Mouse (Mus musculus) hindbrain, embryonic 13.5 days (tissue): ENCODE data around the gene Tpbpb. TPM values are rescaled to one million over a fixed set of nuclear protein-coding genes. Genes with fewer than 3 reads are reported as not detected.
"Not testable (repeated sequence)": the region's sequence is repeated elsewhere in the genome, so short reads cannot be mapped to it uniquely, and the experiment has no call there.

Source experiments
- ATAC-seq: fragments of 200-750 bp; cut with Nextera tagmentation; 2 replicates; pipeline ENCODE4 v1.8.0; 2017; ENCODE audit warnings: moderate TSS enrichment; ENCODE audit not compliant: low FRiP score
- H3K27ac ChIP-seq: fragments of 300-500 bp; sonication (generic); 2 replicates; pipeline ENCODE4 v1.5.1; 2015; ENCODE audit warnings: inconsistent platforms, mild to moderate bottlenecking, moderate library complexity
- H3K27me3 ChIP-seq: fragments of 300-500 bp; sonication (generic); 2 replicates; pipeline ENCODE4 v1.6.1; 2015; ENCODE audit warnings: mild to moderate bottlenecking, inconsistent platforms
- H3K36me3 ChIP-seq: fragments of 300-500 bp; sonication (generic); 2 replicates; pipeline ENCODE4 v1.6.1; 2015; ENCODE audit warnings: mild to moderate bottlenecking, inconsistent platforms
- H3K4me1 ChIP-seq: fragments of 300-500 bp; sonication (generic); replicated peaks from 2 replicates; pipeline ENCODE4 v1.6.1; 2015; ENCODE audit warnings: inconsistent platforms
- H3K4me2 ChIP-seq: fragments of 300-500 bp; sonication (generic); 2 replicates; pipeline ENCODE4 v1.6.1; 2015; ENCODE audit warnings: inconsistent platforms, mild to moderate bottlenecking, moderate library complexity
- H3K4me3 ChIP-seq: fragments of 300-500 bp; sonication (generic); 2 replicates; pipeline ENCODE4 v1.5.1; 2015; ENCODE audit warnings: mild to moderate bottlenecking, inconsistent platforms
- H3K9ac ChIP-seq: fragments of 300-500 bp; sonication (generic); 2 replicates; pipeline ENCODE4 v1.6.1; 2015; ENCODE audit warnings: mild to moderate bottlenecking, inconsistent platforms
- H3K9me3 ChIP-seq: fragments of 300-500 bp; sonication (generic); 2 replicates; pipeline ENCODE4 v1.6.1; 2016; ENCODE audit warnings: inconsistent platforms
- WGBS: fragments of 180-500 bp; shearing (Covaris S2); methylation state at CpG from one replicate; pipeline ENCODE4 v1.1.7; 2015; 5-methylcytosine and 5-hydroxymethylcytosine counted together
- polyA plus RNA-seq: library from polyadenylated mRNA; unstranded; fragments of >200 nt; fragmentation: Nextera tagmentation; extraction: Ambion mirVana; gene quantifications from 2 replicates; pipeline ENCODE4 v1.2.1, GENCODE M21; 2015

The Tpbpb gene
- not detected in 2 replicates for polyA plus RNA-seq

DNA sequence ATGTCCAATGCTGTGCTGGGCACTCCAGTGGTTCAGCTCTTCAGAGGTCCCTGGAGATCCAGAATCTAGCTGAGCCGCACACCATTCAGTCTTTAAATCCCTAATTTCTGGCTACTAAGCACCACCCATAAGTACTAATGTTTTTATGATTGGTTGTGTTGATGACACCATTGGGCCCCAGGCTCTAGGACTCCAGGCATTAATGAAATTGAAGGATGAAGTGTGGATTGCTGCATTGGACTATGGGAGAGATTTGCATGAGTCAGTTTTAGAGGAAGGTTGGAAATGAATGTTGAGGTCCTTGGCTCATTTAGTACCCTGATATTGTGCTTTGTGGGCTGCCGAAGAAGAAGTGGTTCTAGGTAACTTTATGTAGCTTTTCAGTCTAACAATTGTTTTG lies at the start of gene Tpbpb:
Tpbpb (minus strand) TSS at position 101 of the 400 bp plus-strand sequence.
- not testable (repeated sequence) for ATAC-seq, H3K27me3 ChIP-seq, H3K9ac ChIP-seq, H3K4me2 ChIP-seq, H3K27ac ChIP-seq, H3K36me3 ChIP-seq, H3K4me3 ChIP-seq, H3K4me1 ChIP-seq
- H3K9me3 ChIP-seq = peaks cover 10% of the 10 kb centered on the region; the same call in 1 of the 2 replicates
- WGBS = 82% methylated on average over 2 of the region's 2 CpGs

GRCm38 (mm10) chr13:60941884-60942283 lies 37.2 kb upstream of the Tpbpb start, which contains the start of gene Tpbpa:
TSS of gene Tpbpa (minus strand) at chr13:60941984.
- 81% methylated on average over 3 of the region's 3 CpGs for WGBS
- H3K4me3 ChIP-seq, H3K27ac ChIP-seq, H3K36me3 ChIP-seq, ATAC-seq, H3K9ac ChIP-seq, H3K4me2 ChIP-seq, H3K27me3 ChIP-seq, H3K4me1 ChIP-seq: not testable (repeated sequence)
- peaks cover 12% of the 10 kb centered on the region; the same call in 1 of the 2 replicates for H3K9me3 ChIP-seq

DNA sequence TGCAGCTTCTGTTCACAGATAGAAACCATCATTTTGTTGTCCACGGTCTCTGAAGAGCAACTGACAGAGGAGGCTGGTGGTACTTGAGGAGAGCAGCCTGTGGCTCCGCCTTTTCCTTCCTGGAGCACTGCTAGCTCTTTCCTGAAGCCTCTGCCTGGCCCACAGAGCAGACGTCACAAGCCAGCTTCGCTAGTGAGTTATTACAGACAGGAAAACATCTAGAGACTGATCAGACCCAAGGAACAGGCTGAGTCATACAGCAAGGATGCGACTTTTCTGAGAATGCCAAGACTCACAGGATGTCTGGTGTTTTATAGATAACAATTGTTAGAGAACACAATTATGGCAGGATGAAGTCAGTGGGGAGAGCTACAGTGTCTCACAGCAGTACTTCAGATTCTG lies 31.8 kb upstream of the Tpbpb start, which contains the start of the genes Gm49391 and Ctla2a:
Gm49391 (minus strand) TSS at position 72 of the 402 bp plus-strand sequence.
Ctla2a (minus strand) TSS at position 126 of the 402 bp plus-strand sequence.
- Histone ChIP-seq H3K9me3 (peaks cover 19% of the 10 kb centered on the region), H3K4me2 (no peak within 1 kb of the TSS), H3K4me1 (no peaks in the 10 kb centered on the region), H3K27me3 (no peaks in the 10 kb centered on the region), H3K27ac (no peak within 1 kb of the TSS), H3K36me3 (no peaks in the 10 kb centered on the region), H3K9ac (no peak within 1 kb of the TSS), H3K4me3 (no peak within 1 kb of the TSS)
- 74% methylated on average over 5 of the region's 5 CpGs for WGBS
- ATAC-seq = no peak

GRCm38 (mm10) chr13:60935490-60935889 lies 30.8 kb upstream of the Tpbpb start, which contains the start of gene Gm49393:
TSS of gene Gm49393 (minus strand) at chr13:60935590.
- H3K4me3 ChIP-seq, H3K9ac ChIP-seq, H3K4me2 ChIP-seq, H3K4me1 ChIP-seq, ATAC-seq, H3K36me3 ChIP-seq, H3K27me3 ChIP-seq, H3K27ac ChIP-seq: not testable (repeated sequence)
- WGBS = 77% methylated on average over 2 of the region's 2 CpGs
- peaks cover 19% of the 10 kb centered on the region for H3K9me3 ChIP-seq

- H3K4me1 ChIP-seq = no peaks in the 10 kb centered on the region
- H3K4me3 ChIP-seq = no peak within 1 kb of the TSS
- no peak within 1 kb of the TSS for H3K27ac ChIP-seq
- H3K4me2 ChIP-seq = no peak within 1 kb of the TSS
- no peaks in the 10 kb centered on the region for H3K9me3 ChIP-seq
- 85% methylated on average over 3 of the region's 3 CpGs for WGBS
- no peaks in the 10 kb centered on the region for H3K36me3 ChIP-seq
- no peak within 1 kb of the TSS for H3K9ac ChIP-seq
- no peak for ATAC-seq
- no peaks in the 10 kb centered on the region for H3K27me3 ChIP-seq
These were observed 7.4 kb downstream of the Tpbpb start, which contains the start of gene Ctla2b for GRCm38 (mm10) chr13:60897328-60897727. TSS of gene Ctla2b (minus strand) at chr13:60897447.

DNA sequence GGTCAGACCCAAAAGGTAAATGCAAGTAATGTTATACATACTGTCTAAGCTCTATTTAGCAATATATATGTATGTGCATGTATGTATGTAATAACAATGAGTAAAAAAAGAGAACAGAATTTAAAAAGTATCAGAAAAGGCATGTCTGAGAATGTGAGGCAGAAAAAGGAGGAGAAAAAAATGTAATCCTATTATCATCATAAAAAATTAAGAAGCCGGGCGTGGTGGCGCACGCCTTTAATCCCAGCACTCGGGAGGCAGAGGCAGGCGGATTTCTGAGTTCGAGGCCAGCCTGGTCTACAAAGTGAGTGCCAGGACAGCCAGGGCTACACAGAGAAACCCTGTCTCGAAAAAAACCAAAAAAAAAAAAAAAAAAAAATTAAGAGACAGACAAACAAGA lies 7.9 kb downstream of the Tpbpb start, which contains the start of gene Gm49392:
Gm49392 (minus strand) TSS at position 101 of the 400 bp plus-strand sequence.
- H3K27me3 ChIP-seq, H3K36me3 ChIP-seq, H3K9me3 ChIP-seq, ATAC-seq, H3K9ac ChIP-seq, H3K4me3 ChIP-seq, H3K4me1 ChIP-seq, H3K4me2 ChIP-seq, H3K27ac ChIP-seq: not testable (repeated sequence)
- 85% methylated on average over 8 of the region's 8 CpGs for WGBS

DNA sequence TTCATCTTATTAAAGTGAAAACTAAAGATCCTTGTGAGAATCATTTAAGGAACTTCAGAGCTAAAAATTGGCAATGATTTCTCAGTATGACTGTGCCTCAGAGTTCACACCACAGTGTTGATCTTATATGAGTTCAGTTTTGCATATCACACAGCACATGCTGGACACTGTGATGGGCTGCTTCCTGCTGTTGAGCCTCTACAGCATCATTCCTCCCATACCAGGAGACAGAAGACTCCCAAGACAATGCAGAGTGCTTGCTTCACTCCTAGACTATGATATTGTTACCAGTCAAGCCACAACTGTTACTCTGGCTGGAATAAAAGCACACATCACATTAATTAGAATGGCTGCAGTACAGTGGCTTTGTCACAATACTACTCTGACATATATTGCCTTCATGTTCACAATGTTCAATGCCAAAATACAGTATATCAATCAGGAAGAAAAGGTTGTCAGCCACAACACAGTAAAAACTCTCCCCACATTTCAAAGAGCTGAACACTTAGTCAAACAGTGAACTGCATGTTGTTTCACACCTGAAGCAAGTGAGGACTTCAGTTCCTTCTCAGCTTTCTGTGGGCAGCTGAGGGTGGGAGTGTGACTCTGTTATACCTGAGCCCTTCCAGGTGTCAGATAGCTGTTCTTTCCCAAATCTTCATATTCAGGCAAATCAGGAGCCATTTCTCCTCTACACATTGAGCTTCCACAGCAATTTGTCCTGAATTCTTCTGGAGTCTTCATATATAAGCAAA lies 9.1 kb downstream of the Tpbpb start:
- Histone ChIP-seq H3K4me2 (no peak overlapping the region), H3K27me3 (no peaks in the 10 kb centered on the region), H3K9ac (no peak overlapping the region), H3K27ac (no peak overlapping the region), H3K36me3 (no peaks in the 10 kb centered on the region), H3K4me1 (no peaks in the 10 kb centered on the region), H3K4me3 (no peak overlapping the region), H3K9me3 (no peaks in the 10 kb centered on the region)
- no peak for ATAC-seq

GRCm38 (mm10) chr13:60892301-60892700 lies 12.4 kb downstream of the Tpbpb start:
- no peaks in the 10 kb centered on the region for H3K27me3 ChIP-seq
- H3K4me2 ChIP-seq = no peak overlapping the region
- no peak overlapping the region for H3K9ac ChIP-seq
- H3K27ac ChIP-seq = no peak overlapping the region
- no peak overlapping the region for H3K4me3 ChIP-seq
- H3K9me3 ChIP-seq = no peaks in the 10 kb centered on the region
- 93% methylated on average over 1 of the region's 1 CpGs for WGBS
- no peaks in the 10 kb centered on the region for H3K36me3 ChIP-seq
- ATAC-seq = no peak
- no peaks in the 10 kb centered on the region for H3K4me1 ChIP-seq

- H3K4me3 ChIP-seq = no peak within 1 kb of the TSS
- H3K27ac ChIP-seq = no peak within 1 kb of the TSS
- no peaks in the 10 kb centered on the region for H3K27me3 ChIP-seq
- no peaks in the 10 kb centered on the region for H3K4me1 ChIP-seq
- whole genome bisulfite sequencing = 77% methylated on average over 1 of the region's 1 CpGs
- H3K9me3 ChIP-seq = no peaks in the 10 kb centered on the region
- no peak for ATAC-seq
- no peaks in the 10 kb centered on the region for H3K36me3 ChIP-seq
- H3K4me2 ChIP-seq = no peak within 1 kb of the TSS
- H3K9ac ChIP-seq = no peak within 1 kb of the TSS
These were observed 40.4 kb downstream of the Tpbpb start, which contains the start of gene 4930486L24Rik for GRCm38 (mm10) chr13:60864281-60864680. TSS of gene 4930486L24Rik (minus strand) at chr13:60864475.

Other genes starting within 250 kb of the Tpbpb start
- not detected in 2 replicates for gene BC051665, start 118.5 kb downstream of the Tpbpb start, polyA plus RNA-seq
- gene Ctsll3, start 102.0 kb downstream of the Tpbpb start, polyA plus RNA-seq = not detected in 2 replicates
- not detected in 2 replicates for gene 4930486L24Rik, start 40.4 kb downstream of the Tpbpb start, polyA plus RNA-seq
- 0.18 and 0.39 TPM in 2 replicates for gene Gm49392, start 8.0 kb downstream of the Tpbpb start, polyA plus RNA-seq
- 1.7 and 2.5 TPM in 2 replicates for gene Ctla2b, start 7.4 kb downstream of the Tpbpb start, polyA plus RNA-seq
- not detected in 2 replicates for gene Gm49393, start 30.7 kb upstream of the Tpbpb start, polyA plus RNA-seq
- gene Gm49391, start 31.7 kb upstream of the Tpbpb start, polyA plus RNA-seq = 0.28 and 1.1 TPM in 2 replicates
- 14.1 and 17.5 TPM in 2 replicates for gene Ctla2a, start 31.7 kb upstream of the Tpbpb start, polyA plus RNA-seq
- gene Tpbpa, start 37.1 kb upstream of the Tpbpb start, polyA plus RNA-seq = not detected in 2 replicates
- not detected in 2 replicates for gene Ctsj, start 101.1 kb upstream of the Tpbpb start, polyA plus RNA-seq
- not detected in 2 replicates for gene Ctsq, start 135.8 kb upstream of the Tpbpb start, polyA plus RNA-seq